Mouse (Mus musculus): ENCODE measurements around the gene Ccdc82.

Gene Ccdc82

GRCm38 (mm10) chr9:13298513-13298878 is 51.7 kb downstream of the Ccdc82 start:
- no peak for DNase-seq (ENCODE audit: inconsistent age in 2 of 2, low spot score in 1 of 2)

GRCm38 (mm10) chr9:13299190-13299589 is 52.4 kb downstream of the Ccdc82 start:
- peak in 1 of 2 experiments; percentile 51 for DNase-seq (ENCODE audit: inconsistent age in 2 of 2, low spot score in 1 of 2)

GRCm38 (mm10) chr9:13300041-13300441 is 53.3 kb downstream of the Ccdc82 start:
- peak in 1 of 2 experiments; percentile 71 for DNase-seq (ENCODE audit: inconsistent age in 2 of 2, low spot score in 1 of 2)

GRCm38 (mm10) chr9:13300891-13301782 is 54.4 kb downstream of the Ccdc82 start:
- DNase-seq (ENCODE audit: inconsistent age in 2 of 2, low spot score in 1 of 2) = no peak

GRCm38 (mm10) chr9:13302183-13302825 is 55.5 kb downstream of the Ccdc82 start:
- no peak for DNase-seq (ENCODE audit: inconsistent age in 2 of 2, low spot score in 1 of 2)

GRCm38 (mm10) chr9:13303099-13303771 is 56.5 kb downstream of the Ccdc82 start:
- DNase-seq (ENCODE audit: inconsistent age in 2 of 2, low spot score in 1 of 2) = peak in 1 of 2 experiments; percentile 38

GRCm38 (mm10) chr9:13303976-13304375 is 57.2 kb downstream of the Ccdc82 start:
- DNase-seq (ENCODE audit: inconsistent age in 2 of 2, low spot score in 1 of 2) = peak; percentile 69 to 90

- no peak for DNase-seq (ENCODE audit: inconsistent age in 2 of 2, low spot score in 1 of 2)
These were observed 59.7 kb downstream of the Ccdc82 start for GRCm38 (mm10) chr9:13306471-13306870.

GRCm38 (mm10) chr9:13307226-13307625 is 60.5 kb downstream of the Ccdc82 start:
- DNase-seq (ENCODE audit: inconsistent age in 2 of 2, low spot score in 1 of 2) = no peak

GRCm38 (mm10) chr9:13308718-13309117 is 62.0 kb downstream of the Ccdc82 start:
- DNase-seq (ENCODE audit: inconsistent age in 2 of 2, low spot score in 1 of 2) = no peak

GRCm38 (mm10) chr9:13309807-13310206 is 63.1 kb downstream of the Ccdc82 start:
- DNase-seq (ENCODE audit: inconsistent age in 2 of 2, low spot score in 1 of 2) = no peak

GRCm38 (mm10) chr9:13310236-13310635 is 63.5 kb downstream of the Ccdc82 start:
- DNase-seq (ENCODE audit: inconsistent age in 2 of 2, low spot score in 1 of 2) = no peak

- no peak for DNase-seq (ENCODE audit: inconsistent age in 2 of 2, low spot score in 1 of 2)
These were observed 64.3 kb downstream of the Ccdc82 start for GRCm38 (mm10) chr9:13311094-13311493.

GRCm38 (mm10) chr9:13313923-13314322 is 67.2 kb downstream of the Ccdc82 start:
- DNase-seq (ENCODE audit: inconsistent age in 2 of 2, low spot score in 1 of 2) = no peak

GRCm38 (mm10) chr9:13314577-13315004 is 67.8 kb downstream of the Ccdc82 start:
- DNase-seq (ENCODE audit: inconsistent age in 2 of 2, low spot score in 1 of 2) = no peak

GRCm38 (mm10) chr9:13315393-13315792 is 68.6 kb downstream of the Ccdc82 start:
- DNase-seq (ENCODE audit: inconsistent age in 2 of 2, low spot score in 1 of 2) = no peak

GRCm38 (mm10) chr9:13319566-13319965 is 72.8 kb downstream of the Ccdc82 start:
- DNase-seq (ENCODE audit: inconsistent age in 2 of 2, low spot score in 1 of 2) = no peak

- DNase-seq (ENCODE audit: inconsistent age in 2 of 2, low spot score in 1 of 2) = no peak
These were observed 74.1 kb downstream of the Ccdc82 start for GRCm38 (mm10) chr9:13320800-13321364.

GRCm38 (mm10) chr9:13323074-13323473 is 76.3 kb downstream of the Ccdc82 start:
- no peak for DNase-seq (ENCODE audit: inconsistent age in 2 of 2, low spot score in 1 of 2)

- peak in 1 of 2 experiments; percentile 44 for DNase-seq (ENCODE audit: inconsistent age in 2 of 2, low spot score in 1 of 2)
These were observed 76.9 kb downstream of the Ccdc82 start for GRCm38 (mm10) chr9:13323612-13324011.

Data from adrenal gland, adult (tissue).